Comparison of ENCODE assay signal across 8 mouse cellular contexts in the genomic region with DNA sequence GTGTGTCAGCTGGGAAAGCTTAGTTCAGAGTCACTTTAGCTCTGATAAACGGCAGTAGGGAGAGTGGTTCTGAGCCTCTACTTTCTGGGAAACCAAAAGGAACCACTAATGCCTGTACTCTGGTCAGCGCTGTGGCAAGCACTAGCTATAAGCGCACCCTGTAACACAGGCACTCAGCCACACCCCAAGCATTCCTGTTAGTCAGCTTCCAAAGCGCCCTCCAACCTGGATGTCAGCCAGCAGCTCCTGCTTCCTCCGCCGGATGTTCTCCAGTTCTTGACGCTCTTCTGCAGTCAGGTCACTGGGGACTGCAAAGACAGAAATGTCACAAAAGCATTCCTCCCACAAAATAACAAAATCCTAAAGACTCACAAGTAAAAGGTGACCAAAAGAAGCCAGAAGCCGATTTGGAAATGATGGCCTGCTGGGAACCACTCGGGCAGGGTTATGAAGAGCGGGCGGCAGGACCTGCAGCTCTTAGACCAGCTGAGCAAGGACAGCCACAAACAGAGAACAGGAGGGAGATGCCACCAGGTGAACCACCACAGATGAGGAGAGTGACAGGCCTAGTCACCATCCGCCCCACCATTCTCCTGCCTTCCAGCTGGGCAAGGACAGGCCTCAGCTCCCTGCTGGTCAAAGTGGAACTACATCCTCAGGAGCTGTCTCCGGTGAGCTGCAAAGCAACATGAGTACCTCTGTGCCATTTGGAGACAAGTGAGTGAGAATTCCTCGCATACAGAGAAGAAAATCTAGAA. TPM values are rescaled to one million over a fixed set of nuclear protein-coding genes. Genes with fewer than 3 reads are reported as not detected.
A peak's percentile ranks its signal among the peaks of the same experiment; 100 is the strongest.
DNase-seq lines count a peak whose midpoint lies in the region; ATAC-seq and TF ChIP-seq lines count a peak whose summit lies in the region.

No protein-coding gene starts in this region.

- 76% methylated on average over 14 of the region's 14 CpGs for WGBS in hindbrain, embryonic 13.5 days
- WGBS in hindbrain, embryonic 14.5 days = 75% methylated on average over 14 of the region's 14 CpGs

- H3K4me3 ChIP-seq in hindbrain, embryonic 13.5 days = no peak overlapping the region
- no peak overlapping the region for H3K4me3 ChIP-seq in hindbrain, embryonic 14.5 days (replicated peaks; ENCODE audit: low read length)
- peak overlapping the region; percentile 44 for H3K4me3 ChIP-seq in gastrocnemius, adult 2 months

- H3K9me3 ChIP-seq in hindbrain, embryonic 13.5 days = no peaks in the 10 kb centered on the region
- H3K9me3 ChIP-seq in hindbrain, embryonic 14.5 days (ENCODE audit: control insufficient read depth, low read length) = no peaks in the 10 kb centered on the region

- intact Hi-C loops in gastrocnemius, adult 2 months (cut with DNase I) = loop anchor here (2.0 kb wide), 1 partner anchor 23 kb away; no protein-coding TSS in a partner anchor

- no peak overlapping the region for H3K9ac ChIP-seq in hindbrain, embryonic 13.5 days
- no peak overlapping the region for H3K9ac ChIP-seq in hindbrain, embryonic 14.5 days

- H3K27ac ChIP-seq in hindbrain, embryonic 13.5 days = peak overlapping the region; percentile 8; the same call in 1 of the 2 replicates
- no peak overlapping the region for H3K27ac ChIP-seq in hindbrain, embryonic 14.5 days
- H3K27ac ChIP-seq in gastrocnemius, adult 2 months = peak overlapping the region; percentile 92

- no peaks in the 10 kb centered on the region for H3K27me3 ChIP-seq in hindbrain, embryonic 13.5 days
- H3K27me3 ChIP-seq in hindbrain, embryonic 14.5 days (ENCODE audit: control insufficient read depth, insufficient read depth, low read length) = no peaks in the 10 kb centered on the region

- peaks cover 49% of the 10 kb centered on the region for H3K4me1 ChIP-seq in hindbrain, embryonic 13.5 days (replicated peaks)
- peaks cover 39% of the 10 kb centered on the region for H3K4me1 ChIP-seq in hindbrain, embryonic 14.5 days (replicated peaks; ENCODE audit: control insufficient read depth, insufficient read depth, low read length)

- H3K4me2 ChIP-seq in hindbrain, embryonic 13.5 days = no peak overlapping the region
- H3K4me2 ChIP-seq in hindbrain, embryonic 14.5 days (replicated peaks) = no peak overlapping the region

- peaks cover 43% of the 10 kb centered on the region for H3K36me3 ChIP-seq in hindbrain, embryonic 13.5 days
- H3K36me3 ChIP-seq in hindbrain, embryonic 14.5 days (replicated peaks; ENCODE audit: control insufficient read depth, insufficient read depth) = peaks cover 33% of the 10 kb centered on the region

- peak; percentile 28 for TF ChIP-seq CTCF in gastrocnemius, adult 2 months (IDR thresholded peaks at IDR 0.05)

- no peak for ATAC-seq in hindbrain, embryonic 13.5 days (ENCODE audit: low FRiP score)
- ATAC-seq in hindbrain, embryonic 14.5 days (ENCODE audit: low FRiP score) = no peak

- no peak for DNase-seq in hindbrain, embryonic 14.5 days (ENCODE audit: low spot score)
- DNase-seq in ZHBTc4 (ENCODE audit: low read depth, low spot score) = peak; percentile 40
- DNase-seq in gastrocnemius, adult 2 months = peak; percentile 88
- DNase-seq in kidney, adult 11 months = peak; percentile 85
- peak; percentile 91 for DNase-seq in lung, postnatal 14 days
- DNase-seq in embryo, embryonic 11 days = no peak
- DNase-seq in yolk sac, embryonic 10.5 days (ENCODE audit: low spot score) = no peak

RNA-seq across cellular contexts. Expression of gene Cyth1, which starts 54.8 kb away (rescaled TPM):
- 24.0 and 24.4 TPM in 2 replicates for polyA plus RNA-seq in hindbrain, embryonic 13.5 days (2015; fragmentation: Nextera tagmentation; extraction: Ambion mirVana)
- 18.1 and 18.7 TPM in 2 replicates for polyA plus RNA-seq in hindbrain, embryonic 14.5 days (2014; fragmentation: Nextera tagmentation; extraction: Ambion mirVana)
- total RNA-seq in gastrocnemius, adult 2 months (2021) = 10 to 100 TPM; 28.6 to 49.6 TPM

Comparison
In these comparisons a context has a peak if more than half of its experiments do, and no peak if none do; other contexts are left out.
1. DNase-seq: peak in ZHBTc4 (single experiment), gastrocnemius, adult 2 months (single experiment), kidney, adult 11 months (single experiment) and lung, postnatal 14 days (single experiment); none in hindbrain, embryonic 14.5 days (single experiment), embryo, embryonic 11 days (single experiment) and yolk sac, embryonic 10.5 days (single experiment).